Mouse (Mus musculus): ENCODE data around the gene Fmnl3. TPM values are rescaled to one million over a fixed set of nuclear protein-coding genes. Genes with fewer than 3 reads are reported as not detected.

The Fmnl3 gene
- polyA plus RNA-seq, 1 experiment = 13.7 TPM

DNA sequence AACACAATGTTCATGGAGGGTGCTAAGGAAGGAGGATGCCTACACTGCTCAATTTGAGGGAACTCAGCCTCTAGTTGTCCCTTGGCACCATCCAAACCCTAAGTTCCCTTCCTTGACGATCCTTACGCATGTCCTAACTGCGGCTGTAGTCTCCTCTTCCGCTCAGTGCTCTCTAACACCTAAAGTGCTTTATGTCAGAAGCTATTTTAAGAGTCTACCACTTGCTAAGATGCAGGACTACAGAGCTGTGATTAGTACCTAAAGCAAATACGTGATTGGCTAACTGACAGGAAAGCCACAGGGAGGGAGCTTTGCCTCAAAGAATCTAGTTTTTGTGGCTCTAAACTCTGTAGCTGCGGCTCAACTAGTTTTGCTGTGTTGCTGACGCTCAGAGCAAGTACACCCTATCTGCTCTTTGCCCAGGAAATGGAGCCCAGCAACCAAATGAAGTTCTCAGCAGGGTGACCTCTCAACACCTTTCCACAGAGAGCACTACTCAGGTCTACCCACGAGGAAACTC is 34.4 kb downstream of the Fmnl3 start:
- Histone ChIP-seq H3K27ac (ENCODE audit: insufficient read depth, low read length) (no peak overlapping the region), H3K4me3 (ENCODE audit: insufficient read depth, low read length) (no peak overlapping the region), H3K4me1 (ENCODE audit: control insufficient read depth, insufficient read depth, low read length) (no peaks in the 10 kb centered on the region; the same call in 1 of the 2 replicates)
- TF ChIP-seq POLR2A (IDR thresholded peaks at IDR 0.05; ENCODE audit: extremely low read depth, insufficient read depth, low read length) = no peak
- TF ChIP-seq CTCF (IDR thresholded peaks at IDR 0.05; ENCODE audit: extremely low read depth, insufficient read depth, low read length) = no peak

DNA sequence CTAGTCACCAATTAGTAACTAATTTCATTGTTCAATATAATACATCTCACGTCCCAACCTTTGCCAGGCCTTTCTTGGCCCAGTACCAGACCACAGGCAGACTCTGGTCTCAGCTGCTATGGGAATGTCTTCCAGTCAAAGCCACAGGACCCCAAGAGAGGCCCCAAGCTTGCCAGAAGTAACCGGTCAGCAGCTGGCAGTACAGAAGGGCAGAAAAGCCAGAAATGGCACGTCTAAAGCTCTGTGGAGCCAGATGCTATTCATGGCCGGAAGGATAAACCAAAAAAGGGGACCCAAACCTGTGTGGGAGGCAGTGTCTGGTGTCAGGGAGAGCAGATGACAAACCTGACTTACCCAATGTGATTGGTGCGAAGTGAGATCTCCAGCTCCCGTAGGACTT is 35.8 kb downstream of the Fmnl3 start:
- Histone ChIP-seq H3K4me3 (ENCODE audit: insufficient read depth, low read length) (no peak overlapping the region), H3K4me1 (ENCODE audit: control insufficient read depth, insufficient read depth, low read length) (no peaks in the 10 kb centered on the region; the same call in 1 of the 2 replicates), H3K27ac (ENCODE audit: insufficient read depth, low read length) (no peak overlapping the region)
- TF ChIP-seq POLR2A (IDR thresholded peaks at IDR 0.05; ENCODE audit: extremely low read depth, insufficient read depth, low read length) (no peak), CTCF (IDR thresholded peaks at IDR 0.05; ENCODE audit: extremely low read depth, insufficient read depth, low read length) (no peak)

DNA sequence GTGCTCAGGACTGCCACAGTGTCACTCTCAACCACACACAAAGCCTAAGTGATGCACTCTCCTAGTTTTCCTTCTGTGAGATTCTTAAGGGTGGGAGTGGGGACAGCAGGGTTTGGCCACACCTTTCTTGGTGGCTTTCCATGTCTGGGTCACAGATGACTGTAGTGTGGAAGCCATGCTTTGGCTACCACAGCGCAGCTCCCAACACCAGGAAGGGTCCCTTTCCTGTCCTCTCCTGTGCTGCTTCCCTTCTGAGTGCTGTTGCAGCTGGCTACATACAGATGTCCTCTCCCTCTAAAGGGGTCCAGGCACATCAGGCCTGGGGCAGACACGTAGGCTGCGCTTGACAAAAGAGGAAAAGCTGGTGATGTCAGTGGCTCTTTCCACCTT is 36.6 kb downstream of the Fmnl3 start:
- Histone ChIP-seq H3K4me3 (ENCODE audit: insufficient read depth, low read length) (no peak overlapping the region), H3K27ac (ENCODE audit: insufficient read depth, low read length) (peak overlapping the region; percentile 69), H3K4me1 (ENCODE audit: control insufficient read depth, insufficient read depth, low read length) (no peaks in the 10 kb centered on the region; the same call in 1 of the 2 replicates)
- TF ChIP-seq POLR2A (IDR thresholded peaks at IDR 0.05; ENCODE audit: extremely low read depth, insufficient read depth, low read length) = no peak
- no peak for TF ChIP-seq CTCF (IDR thresholded peaks at IDR 0.05; ENCODE audit: extremely low read depth, insufficient read depth, low read length)

DNA sequence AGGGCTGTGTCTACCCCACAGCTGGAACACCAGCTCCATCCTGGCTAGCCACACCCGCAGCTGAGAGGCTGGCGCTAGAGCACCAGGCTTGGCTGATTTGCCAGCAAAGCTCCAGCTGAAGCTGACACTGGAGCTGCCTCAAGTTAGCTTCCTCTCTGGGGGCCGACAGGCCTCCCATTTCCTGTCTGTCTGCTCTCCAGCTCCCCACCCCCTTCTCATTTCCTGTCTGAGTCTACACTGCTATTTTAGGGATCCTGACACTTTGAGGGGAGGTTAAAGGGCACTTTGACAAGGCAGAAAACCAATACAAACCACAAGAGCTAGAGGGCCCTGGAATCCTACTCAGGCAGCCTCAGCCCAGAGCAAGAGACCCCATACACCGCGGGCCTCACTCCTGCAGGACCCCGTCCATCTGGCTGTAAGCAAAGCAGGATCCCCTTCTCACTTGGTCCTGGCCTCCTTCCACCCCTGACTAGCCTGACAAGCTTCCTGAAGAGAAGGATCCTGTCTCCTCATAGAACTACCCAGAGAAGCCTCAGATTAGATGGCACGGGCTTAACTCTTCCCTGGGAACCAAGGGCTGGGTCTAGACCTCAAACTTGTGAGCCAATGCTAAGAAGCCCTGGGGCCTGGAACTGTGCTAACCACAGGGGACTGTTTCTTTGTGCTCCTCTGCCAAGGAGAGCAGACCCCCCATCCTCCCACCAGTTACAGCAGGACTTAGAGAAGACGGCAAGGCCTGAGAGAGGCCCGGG is 37.2 kb downstream of the Fmnl3 start:
- Histone ChIP-seq H3K4me1 (ENCODE audit: control insufficient read depth, insufficient read depth, low read length) (no peaks in the 10 kb centered on the region; the same call in 1 of the 2 replicates), H3K4me3 (ENCODE audit: insufficient read depth, low read length) (no peak overlapping the region), H3K27ac (ENCODE audit: insufficient read depth, low read length) (peak overlapping the region; percentile 69)
- no peak for TF ChIP-seq POLR2A (IDR thresholded peaks at IDR 0.05; ENCODE audit: extremely low read depth, insufficient read depth, low read length)
- TF ChIP-seq CTCF (IDR thresholded peaks at IDR 0.05; ENCODE audit: extremely low read depth, insufficient read depth, low read length) = no peak

DNA sequence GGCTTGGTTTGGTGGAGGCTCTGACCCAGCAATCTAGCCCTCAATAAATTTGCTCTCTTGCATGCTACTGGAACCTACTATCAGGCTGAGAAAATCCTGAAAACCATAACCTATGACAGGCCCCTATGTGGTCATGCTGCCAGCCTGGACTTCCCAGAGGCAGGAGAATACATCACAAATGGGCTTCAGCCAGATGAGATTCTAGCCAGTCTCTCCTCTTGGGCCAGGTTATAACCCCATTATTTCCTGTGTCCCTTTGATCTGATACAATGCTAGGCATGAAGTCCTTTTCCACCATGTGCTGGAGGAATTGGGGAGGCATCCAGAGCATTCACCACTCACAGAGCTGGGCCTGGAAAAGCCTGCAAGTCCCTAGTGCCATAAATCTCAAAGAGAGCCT is 38.2 kb downstream of the Fmnl3 start:
- Histone ChIP-seq H3K4me1 (ENCODE audit: control insufficient read depth, insufficient read depth, low read length) (no peaks in the 10 kb centered on the region; the same call in 1 of the 2 replicates), H3K27ac (ENCODE audit: insufficient read depth, low read length) (peak overlapping the region; percentile 6), H3K4me3 (ENCODE audit: insufficient read depth, low read length) (no peak overlapping the region)
- TF ChIP-seq CTCF (IDR thresholded peaks at IDR 0.05; ENCODE audit: extremely low read depth, insufficient read depth, low read length) = no peak

DNA sequence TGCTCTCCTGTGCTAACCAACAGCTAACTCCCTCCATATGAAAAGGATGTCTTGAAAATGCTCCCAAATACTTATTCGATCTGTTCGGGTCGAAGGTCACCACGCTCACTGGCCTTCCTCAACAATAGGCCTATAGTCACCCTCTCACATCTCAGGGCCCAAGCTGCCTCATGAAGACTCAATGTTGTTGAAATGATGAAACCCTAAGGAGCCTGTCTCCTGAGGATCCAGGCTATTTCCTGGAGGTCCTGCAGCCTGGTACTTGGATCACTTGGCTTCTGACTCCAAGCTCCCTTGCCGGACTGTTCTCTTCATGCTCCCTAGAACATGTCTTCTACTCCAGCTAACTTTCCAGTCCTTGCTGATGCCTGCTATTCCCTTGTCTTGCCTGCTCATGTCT is 38.9 kb downstream of the Fmnl3 start:
- Histone ChIP-seq H3K4me1 (ENCODE audit: control insufficient read depth, insufficient read depth, low read length) (no peaks in the 10 kb centered on the region; the same call in 1 of the 2 replicates), H3K4me3 (ENCODE audit: insufficient read depth, low read length) (no peak overlapping the region), H3K27ac (ENCODE audit: insufficient read depth, low read length) (no peak overlapping the region)
- no peak for TF ChIP-seq POLR2A (IDR thresholded peaks at IDR 0.05; ENCODE audit: extremely low read depth, insufficient read depth, low read length)
- TF ChIP-seq CTCF (IDR thresholded peaks at IDR 0.05; ENCODE audit: extremely low read depth, insufficient read depth, low read length) = no peak

DNA sequence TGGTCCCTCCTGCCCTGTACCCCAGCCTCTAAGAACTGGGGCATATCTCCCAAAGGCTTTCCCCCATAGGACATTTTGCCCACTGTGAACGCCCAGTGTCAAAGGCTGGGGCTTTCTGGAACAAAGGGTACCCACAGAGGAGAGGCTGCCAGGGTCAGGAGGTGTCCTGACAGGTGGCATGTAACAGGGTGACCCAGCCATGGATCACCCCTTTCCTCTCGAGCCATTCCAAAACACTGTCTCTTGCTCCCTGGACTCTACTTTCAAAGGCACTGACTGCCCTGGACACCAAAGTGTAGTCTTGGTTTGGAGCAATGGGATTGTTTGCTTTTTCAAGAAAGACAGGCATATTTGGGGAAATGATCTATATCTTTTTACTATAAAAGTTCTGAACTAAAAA is 40.0 kb downstream of the Fmnl3 start:
- no peak for TF ChIP-seq POLR2A (IDR thresholded peaks at IDR 0.05; ENCODE audit: extremely low read depth, insufficient read depth, low read length)
- no peak for TF ChIP-seq CTCF (IDR thresholded peaks at IDR 0.05; ENCODE audit: extremely low read depth, insufficient read depth, low read length)
- H3K27ac ChIP-seq (ENCODE audit: insufficient read depth, low read length) = no peak overlapping the region
- no peaks in the 10 kb centered on the region; the same call in 1 of the 2 replicates for H3K4me1 ChIP-seq (ENCODE audit: control insufficient read depth, insufficient read depth, low read length)
- H3K4me3 ChIP-seq (ENCODE audit: insufficient read depth, low read length) = no peak overlapping the region

DNA sequence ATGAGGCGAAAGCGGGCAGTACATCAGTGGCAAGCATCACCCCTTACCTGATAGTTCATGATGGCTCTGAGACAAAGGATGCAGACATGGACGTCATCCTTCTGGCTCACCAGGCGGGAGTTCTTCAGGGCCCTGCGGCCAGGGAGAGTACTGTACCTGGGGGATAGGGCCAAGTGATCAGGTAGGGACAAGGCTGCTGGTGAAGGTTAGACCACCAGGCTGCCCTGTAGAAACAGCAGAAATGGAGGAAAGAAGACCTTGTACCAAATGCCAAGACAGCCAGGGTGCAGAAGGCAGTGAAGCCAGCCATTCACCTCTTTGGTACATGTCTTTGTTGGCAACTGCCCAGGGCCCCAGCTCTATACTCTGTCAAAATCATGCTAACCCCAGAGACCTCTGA is 42.3 kb downstream of the Fmnl3 start:
- Histone ChIP-seq H3K4me3 (ENCODE audit: insufficient read depth, low read length) (no peak overlapping the region), H3K27ac (ENCODE audit: insufficient read depth, low read length) (no peak overlapping the region), H3K4me1 (ENCODE audit: control insufficient read depth, insufficient read depth, low read length) (no peaks in the 10 kb centered on the region; the same call in 1 of the 2 replicates)
- TF ChIP-seq CTCF (IDR thresholded peaks at IDR 0.05; ENCODE audit: extremely low read depth, insufficient read depth, low read length) (no peak), POLR2A (IDR thresholded peaks at IDR 0.05; ENCODE audit: extremely low read depth, insufficient read depth, low read length) (no peak)

DNA sequence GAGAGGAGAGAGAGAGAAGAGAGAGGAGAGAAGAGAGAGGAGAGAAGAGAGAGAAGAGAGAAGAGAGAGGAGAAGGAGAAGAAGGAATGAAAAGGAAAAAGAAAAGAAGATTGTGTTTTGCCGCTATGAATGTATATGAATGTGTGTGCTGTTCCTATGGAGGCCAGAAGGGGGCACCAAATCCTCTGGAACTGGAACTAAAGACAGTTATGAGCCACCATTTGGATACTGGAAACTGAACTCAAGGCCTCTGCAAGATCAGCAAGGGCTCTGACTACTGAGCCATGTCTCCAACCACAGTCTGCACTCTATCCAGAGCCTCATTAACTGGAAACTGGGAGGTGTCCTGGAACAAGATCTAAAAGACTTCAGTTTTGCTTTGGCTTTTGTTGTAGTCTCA is 43.3 kb downstream of the Fmnl3 start:
- H3K27ac ChIP-seq (ENCODE audit: insufficient read depth, low read length) = peak overlapping the region; percentile 39; the same call in 1 of the 2 replicates
- H3K4me3 ChIP-seq (ENCODE audit: insufficient read depth, low read length) = no peak overlapping the region
- no peaks in the 10 kb centered on the region for H3K4me1 ChIP-seq (ENCODE audit: control insufficient read depth, insufficient read depth, low read length)
- TF ChIP-seq POLR2A (IDR thresholded peaks at IDR 0.05; ENCODE audit: extremely low read depth, insufficient read depth, low read length) = no peak
- peak; percentile 36; the same call in 1 of the 2 replicates for TF ChIP-seq CTCF (IDR thresholded peaks at IDR 0.05; ENCODE audit: extremely low read depth, insufficient read depth, low read length)

DNA sequence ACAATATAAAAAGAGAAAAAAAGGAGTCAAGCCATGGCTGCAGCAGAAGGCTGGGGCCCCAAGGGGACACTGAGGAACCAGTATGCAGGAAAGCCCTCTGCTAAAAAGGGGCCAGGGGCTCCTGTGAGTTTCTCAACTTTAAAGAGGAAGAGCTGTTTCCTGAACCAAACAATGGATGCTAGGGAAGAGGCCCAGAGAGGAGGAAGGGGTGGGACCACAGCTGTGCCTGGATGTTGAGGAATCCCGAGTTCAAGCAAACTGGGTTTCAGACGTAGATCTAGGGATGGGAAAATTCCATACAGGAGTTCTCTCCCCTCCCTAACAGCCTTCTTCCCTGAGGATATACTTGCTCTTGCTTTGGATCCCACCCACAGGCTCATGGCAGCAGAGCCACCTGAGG is 43.9 kb downstream of the Fmnl3 start:
- no peak for TF ChIP-seq CTCF (IDR thresholded peaks at IDR 0.05; ENCODE audit: extremely low read depth, insufficient read depth, low read length)
- TF ChIP-seq POLR2A (IDR thresholded peaks at IDR 0.05; ENCODE audit: extremely low read depth, insufficient read depth, low read length) = no peak

More for the DNA sequence above, 43.9 kb downstream of the Fmnl3 start:
- Histone ChIP-seq H3K4me3 (ENCODE audit: insufficient read depth, low read length) (no peak overlapping the region), H3K27ac (ENCODE audit: insufficient read depth, low read length) (peak overlapping the region; percentile 39; the same call in 1 of the 2 replicates), H3K4me1 (ENCODE audit: control insufficient read depth, insufficient read depth, low read length) (no peaks in the 10 kb centered on the region)

Data from cortical plate, adult 2 months (tissue).